Mouse (Mus musculus) midbrain, embryonic 15.5 days (tissue): ENCODE results near the gene Timm10. TPM values are rescaled to one million over a fixed set of nuclear protein-coding genes. Genes with fewer than 3 reads are reported as not detected.

Experiments
- ATAC-seq: fragments of 200-750 bp; cut with Nextera tagmentation; replicated peaks from 2 replicates; pipeline ENCODE4 v1.8.0; 2017; ENCODE audit warnings: moderate TSS enrichment
- H3K27ac ChIP-seq: fragments of 300-500 bp; sonication (generic); 2 replicates; pipeline ENCODE4 v1.5.1; 2015; ENCODE audit warnings: mild to moderate bottlenecking, inconsistent platforms
- H3K27me3 ChIP-seq: fragments of 300-500 bp; sonication (generic); replicated peaks from 2 replicates; pipeline ENCODE4 v1.6.1; 2015; ENCODE audit warnings: inconsistent platforms
- H3K36me3 ChIP-seq: fragments of 300-500 bp; sonication (generic); replicated peaks from 2 replicates; pipeline ENCODE4 v1.6.1; 2015; ENCODE audit warnings: inconsistent platforms
- H3K4me1 ChIP-seq: fragments of 300-500 bp; sonication (generic); 2 replicates; pipeline ENCODE4 v1.6.1; 2015; ENCODE audit warnings: inconsistent platforms
- H3K4me2 ChIP-seq: fragments of 300-500 bp; sonication (generic); 2 replicates; pipeline ENCODE4 v1.6.1; 2015; ENCODE audit warnings: inconsistent platforms, mild to moderate bottlenecking, moderate library complexity
- H3K4me3 ChIP-seq: fragments of 300-500 bp; sonication (generic); 2 replicates; pipeline ENCODE4 v1.5.1; 2015; ENCODE audit warnings: mild to moderate bottlenecking, inconsistent platforms
- H3K9ac ChIP-seq: fragments of 300-500 bp; sonication (generic); 2 replicates; pipeline ENCODE4 v1.6.1; 2015; ENCODE audit warnings: mild to moderate bottlenecking, inconsistent platforms
- H3K9me3 ChIP-seq: fragments of 300-500 bp; sonication (generic); 2 replicates; pipeline ENCODE4 v1.6.1; 2016; ENCODE audit warnings: inconsistent platforms
- WGBS: fragments of 180-500 bp; shearing (Covaris S2); methylation state at CpG from one replicate; pipeline ENCODE4 v1.1.7; 2015; ENCODE audit warnings: mixed read lengths; 5-methylcytosine and 5-hydroxymethylcytosine counted together
- polyA plus RNA-seq: library from polyadenylated mRNA; unstranded; fragments of >200 nt; fragmentation: Nextera tagmentation; extraction: Ambion mirVana; gene quantifications from 2 replicates; pipeline ENCODE4 v1.2.1, GENCODE M21; 2015

The Timm10 gene
- 70.1 and 82.8 TPM in 2 replicates for polyA plus RNA-seq

DNA sequence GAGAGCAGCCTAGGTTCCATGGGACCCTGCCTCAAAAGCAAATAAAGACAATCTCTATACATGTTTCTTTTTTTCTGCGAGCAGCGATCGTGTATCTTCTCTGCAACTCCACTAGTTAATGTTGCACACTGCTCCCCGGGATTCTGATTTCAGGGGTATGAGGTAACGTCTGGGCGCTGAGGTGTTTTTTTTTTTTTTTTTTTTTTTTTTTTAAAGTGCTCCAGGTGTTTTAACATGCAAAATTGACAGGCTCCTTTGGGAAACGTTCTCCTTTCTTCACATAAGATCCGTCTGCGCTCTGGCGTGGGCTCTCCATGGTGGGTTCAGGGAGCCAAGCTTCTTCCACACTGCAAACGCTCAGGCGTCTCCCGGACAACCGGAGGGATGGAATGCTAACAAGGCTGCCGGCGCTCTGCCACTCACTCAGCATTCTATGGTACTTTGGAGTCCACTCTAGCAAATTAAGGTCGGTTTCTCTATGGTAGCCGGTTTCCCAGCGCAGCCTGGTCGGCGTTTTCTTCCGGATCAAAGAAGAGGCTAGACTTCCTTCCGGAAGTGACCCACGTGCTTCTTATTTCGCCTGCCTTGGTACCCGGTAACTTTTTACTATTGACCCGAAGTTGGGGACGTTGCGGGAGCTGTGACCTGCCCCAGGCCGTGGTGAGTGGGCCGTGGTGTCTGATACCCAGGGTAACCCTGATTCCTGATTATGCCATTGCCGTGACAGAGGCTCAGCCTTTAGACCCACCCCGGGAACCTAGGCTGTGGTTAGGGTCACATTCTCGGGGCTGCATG is at the start of gene Timm10:
Timm10 (plus strand) TSS at position 510 of the 795 bp plus-strand sequence.
- H3K4me3 ChIP-seq: peak within 1 kb of the TSS; percentile 74
- H3K9me3 ChIP-seq: no peaks in the 10 kb centered on the region
- peaks cover 8% of the 10 kb centered on the region for H3K36me3 ChIP-seq
- ATAC-seq: peak; percentile 94
- peak within 1 kb of the TSS; percentile 99 for H3K4me2 ChIP-seq
- no peaks in the 10 kb centered on the region for H3K27me3 ChIP-seq
- under 1% methylated on average over 34 of the region's 34 CpGs for WGBS
- H3K27ac ChIP-seq: peak within 1 kb of the TSS; percentile 72
- H3K4me1 ChIP-seq: peaks cover 20% of the 10 kb centered on the region
- H3K9ac ChIP-seq: peak within 1 kb of the TSS; percentile 66

DNA sequence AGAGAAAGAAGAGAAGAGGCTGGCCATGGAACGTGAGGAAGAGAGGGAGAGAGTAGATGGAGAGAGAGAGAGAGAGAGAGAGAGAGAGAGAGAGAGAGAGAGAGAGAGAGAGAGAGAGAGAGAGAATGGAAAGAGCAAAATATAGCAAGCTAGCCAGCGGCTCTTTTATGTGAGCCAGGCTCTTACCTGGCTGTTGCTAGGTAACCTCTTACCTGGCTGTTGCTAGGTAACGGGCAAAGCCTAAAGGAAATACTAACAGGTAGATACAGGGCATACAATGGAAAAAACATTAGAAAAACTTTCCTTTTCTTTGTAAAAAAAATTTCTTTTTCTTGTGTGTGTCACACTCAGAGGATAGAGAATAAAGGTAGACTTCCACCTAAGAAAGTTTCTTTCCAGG is 49.1 kb upstream of the Timm10 start:
- Histone ChIP-seq H3K4me1 (peaks cover 11% of the 10 kb centered on the region), H3K36me3 (no peaks in the 10 kb centered on the region), H3K4me3 (no peak overlapping the region), H3K9ac (no peak overlapping the region), H3K27me3 (no peaks in the 10 kb centered on the region), H3K4me2 (no peak overlapping the region), H3K9me3 (no peaks in the 10 kb centered on the region), H3K27ac (peak overlapping the region; percentile 70)
- WGBS: 57% methylated on average over 3 of the region's 3 CpGs
- ATAC-seq: peak; percentile 90

DNA sequence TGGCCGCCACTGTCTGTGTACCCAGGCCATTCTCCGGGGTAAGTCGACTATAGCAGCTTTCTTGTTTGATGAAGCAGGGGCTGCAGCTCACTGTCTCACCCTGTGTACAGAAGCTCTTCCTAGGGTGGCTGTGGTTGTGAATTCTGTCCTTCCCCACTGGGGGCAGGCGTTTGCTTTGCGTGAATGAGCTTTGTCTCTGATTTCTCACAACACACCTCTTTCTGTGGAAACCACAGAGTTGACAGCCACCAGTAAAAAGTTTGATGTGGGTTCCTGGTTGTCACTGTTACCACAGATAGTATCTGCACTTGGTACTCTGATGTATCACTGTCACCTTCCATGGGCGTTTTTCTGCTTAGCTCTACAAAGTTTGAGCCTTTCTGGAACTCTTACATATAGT is 47.6 kb upstream of the Timm10 start:
- H3K4me2 ChIP-seq: no peak overlapping the region
- H3K9ac ChIP-seq: no peak overlapping the region
- H3K9me3 ChIP-seq: no peaks in the 10 kb centered on the region
- H3K4me1 ChIP-seq: peaks cover 10% of the 10 kb centered on the region
- H3K4me3 ChIP-seq: no peak overlapping the region
- H3K27ac ChIP-seq: no peak overlapping the region
- WGBS: 66% methylated on average over 6 of the region's 6 CpGs
- no peaks in the 10 kb centered on the region for H3K27me3 ChIP-seq
- no peak for ATAC-seq
- no peaks in the 10 kb centered on the region for H3K36me3 ChIP-seq

DNA sequence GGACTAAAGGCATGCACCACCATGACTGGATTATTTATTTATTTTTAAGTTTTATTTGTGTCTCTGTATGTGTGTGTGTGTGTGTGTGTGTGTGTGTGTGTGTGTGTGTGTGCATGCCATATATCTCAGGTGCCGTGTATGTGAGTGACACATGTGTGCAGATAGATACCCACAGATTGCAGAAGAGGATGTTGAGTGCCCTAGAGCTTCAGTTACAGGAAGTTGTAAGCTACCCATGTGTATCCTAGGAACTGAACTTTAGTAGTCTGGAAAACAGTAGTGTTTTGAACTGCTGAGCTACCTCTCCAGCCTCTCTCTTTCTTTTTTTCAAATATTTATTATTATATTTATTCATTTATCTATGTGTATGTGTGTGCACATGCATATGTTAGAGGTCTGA is 43.5 kb upstream of the Timm10 start:
- no peak for ATAC-seq
- H3K4me1 ChIP-seq: no peaks in the 10 kb centered on the region
- WGBS: 94% methylated on average over 1 of the region's 1 CpGs

DNA sequence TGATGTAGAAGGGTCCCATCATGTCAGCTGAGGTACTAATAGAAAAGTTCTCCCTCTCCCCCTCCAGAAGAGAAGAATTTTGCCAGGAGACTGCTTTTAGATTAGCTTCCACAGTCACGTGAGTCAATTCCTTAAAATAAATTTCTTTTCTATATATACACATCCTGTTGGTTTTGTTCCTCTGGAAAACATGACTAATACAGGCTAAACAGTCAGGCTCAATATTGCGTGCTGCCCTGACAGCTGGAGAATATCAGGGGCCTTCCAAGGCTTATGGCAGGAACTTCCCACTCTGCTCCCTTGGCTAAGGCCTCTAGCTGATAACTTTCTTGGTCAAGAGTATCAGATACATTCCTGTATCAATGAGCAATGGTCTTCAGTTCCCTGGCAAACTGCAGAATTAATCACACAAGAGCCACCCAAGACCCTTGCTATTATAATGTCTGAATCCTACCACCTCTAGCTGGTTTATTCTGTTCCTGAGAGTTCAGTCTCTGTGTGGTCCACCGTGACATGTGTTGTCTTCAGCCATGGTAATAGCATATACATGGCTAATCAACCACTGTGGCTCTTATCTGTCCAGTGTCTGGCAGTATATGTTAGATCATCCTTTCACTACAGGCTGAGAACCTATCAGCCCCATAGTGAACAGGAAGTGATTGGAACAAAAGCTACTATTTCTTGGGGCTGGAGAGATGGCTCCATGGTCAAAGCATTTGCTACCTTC is 42.8 kb upstream of the Timm10 start:
- no peaks in the 10 kb centered on the region for H3K9me3 ChIP-seq
- no peaks in the 10 kb centered on the region for H3K36me3 ChIP-seq
- H3K9ac ChIP-seq: no peak overlapping the region
- no peaks in the 10 kb centered on the region for H3K27me3 ChIP-seq
- no peaks in the 10 kb centered on the region for H3K4me1 ChIP-seq
- ATAC-seq: no peak
- H3K27ac ChIP-seq: no peak overlapping the region
- no peak overlapping the region for H3K4me3 ChIP-seq
- WGBS: 85% methylated on average over 3 of the region's 3 CpGs
- H3K4me2 ChIP-seq: no peak overlapping the region

More for the DNA sequence above, 43.5 kb upstream of the Timm10 start:
- no peak overlapping the region for H3K9ac ChIP-seq
- no peak overlapping the region for H3K4me3 ChIP-seq
- H3K4me2 ChIP-seq: no peak overlapping the region
- H3K27me3 ChIP-seq: no peaks in the 10 kb centered on the region
- no peak overlapping the region for H3K27ac ChIP-seq
- H3K9me3 ChIP-seq: no peaks in the 10 kb centered on the region
- no peaks in the 10 kb centered on the region for H3K36me3 ChIP-seq

DNA sequence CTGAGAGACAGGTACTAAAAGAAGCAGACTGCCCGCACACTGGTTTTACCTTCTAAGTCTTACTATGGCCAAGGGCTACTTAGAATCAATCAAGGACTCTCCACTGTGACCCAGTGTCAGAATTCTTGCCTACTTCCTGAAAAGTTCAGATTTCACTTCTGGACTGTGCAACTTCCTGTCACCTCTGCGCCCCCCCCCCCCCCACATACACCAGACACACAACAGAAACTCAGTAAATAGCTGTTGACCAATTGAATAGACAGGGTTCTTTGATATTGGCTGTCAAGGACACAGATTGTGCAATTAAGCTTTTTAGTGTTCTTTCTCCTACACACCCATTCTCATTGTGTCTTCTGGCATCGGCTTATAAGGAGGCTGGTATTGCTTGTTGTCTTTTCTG is 38.5 kb upstream of the Timm10 start:
- no peak overlapping the region for H3K27ac ChIP-seq

DNA sequence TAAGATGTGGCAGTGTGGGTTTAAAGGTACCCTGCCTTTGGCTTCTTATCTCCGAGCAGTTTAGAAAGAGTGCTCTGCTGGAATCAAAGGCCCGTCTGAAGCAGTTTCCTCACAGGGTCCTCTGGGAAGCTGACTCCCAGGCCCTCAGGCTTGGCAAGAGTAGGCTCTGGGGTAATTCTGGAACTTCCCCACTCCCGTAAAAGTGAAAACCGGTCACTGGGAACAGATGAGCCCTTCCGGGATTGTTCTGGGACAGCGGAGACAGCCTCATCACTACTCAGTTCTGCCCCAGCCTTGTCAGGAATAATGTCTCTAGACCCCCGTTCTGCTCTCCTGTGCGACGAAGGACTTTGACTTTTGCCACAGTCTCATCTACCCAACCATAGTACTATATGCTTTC is 36.4 kb upstream of the Timm10 start:
- H3K27ac ChIP-seq: no peak overlapping the region
- WGBS: 52% methylated on average over 9 of the region's 9 CpGs
- H3K27me3 ChIP-seq: no peaks in the 10 kb centered on the region
- H3K4me2 ChIP-seq: no peak overlapping the region
- H3K4me1 ChIP-seq: no peaks in the 10 kb centered on the region
- no peak overlapping the region for H3K4me3 ChIP-seq
- no peak for ATAC-seq
- H3K36me3 ChIP-seq: no peaks in the 10 kb centered on the region
- no peaks in the 10 kb centered on the region for H3K9me3 ChIP-seq
- H3K9ac ChIP-seq: no peak overlapping the region

More for the DNA sequence above, 38.5 kb upstream of the Timm10 start:
- WGBS: 85% methylated on average over 3 of the region's 3 CpGs
- no peaks in the 10 kb centered on the region for H3K36me3 ChIP-seq
- H3K9ac ChIP-seq: no peak overlapping the region
- no peaks in the 10 kb centered on the region for H3K4me1 ChIP-seq
- H3K9me3 ChIP-seq: no peaks in the 10 kb centered on the region
- H3K4me3 ChIP-seq: no peak overlapping the region
- H3K4me2 ChIP-seq: no peak overlapping the region
- no peaks in the 10 kb centered on the region for H3K27me3 ChIP-seq
- ATAC-seq: no peak

DNA sequence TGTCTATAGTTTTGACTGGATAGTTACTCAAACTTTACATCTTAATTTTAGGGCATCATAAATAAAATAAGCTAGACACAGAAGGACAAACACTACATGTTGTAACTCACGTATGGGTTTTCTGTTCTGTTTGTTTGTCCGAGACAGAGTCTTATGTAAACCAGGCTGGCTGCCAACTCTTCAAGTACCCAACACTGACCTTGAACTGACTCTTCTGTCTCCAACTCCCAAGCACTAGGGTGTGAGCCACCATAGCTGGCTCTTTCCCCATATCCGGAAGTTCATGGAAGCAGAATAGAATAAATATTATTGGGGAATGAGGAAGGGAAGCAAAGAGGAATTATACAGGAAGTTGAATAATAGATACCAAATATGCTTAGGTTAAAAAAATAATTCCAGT is 34.3 kb upstream of the Timm10 start:
- H3K27me3 ChIP-seq: no peaks in the 10 kb centered on the region
- H3K36me3 ChIP-seq: no peaks in the 10 kb centered on the region
- WGBS: 91% methylated on average over 3 of the region's 3 CpGs
- no peak overlapping the region for H3K4me2 ChIP-seq
- no peak overlapping the region for H3K4me3 ChIP-seq
- H3K9me3 ChIP-seq: no peaks in the 10 kb centered on the region
- no peak overlapping the region for H3K27ac ChIP-seq
- ATAC-seq: no peak
- no peaks in the 10 kb centered on the region for H3K4me1 ChIP-seq
- H3K9ac ChIP-seq: no peak overlapping the region

DNA sequence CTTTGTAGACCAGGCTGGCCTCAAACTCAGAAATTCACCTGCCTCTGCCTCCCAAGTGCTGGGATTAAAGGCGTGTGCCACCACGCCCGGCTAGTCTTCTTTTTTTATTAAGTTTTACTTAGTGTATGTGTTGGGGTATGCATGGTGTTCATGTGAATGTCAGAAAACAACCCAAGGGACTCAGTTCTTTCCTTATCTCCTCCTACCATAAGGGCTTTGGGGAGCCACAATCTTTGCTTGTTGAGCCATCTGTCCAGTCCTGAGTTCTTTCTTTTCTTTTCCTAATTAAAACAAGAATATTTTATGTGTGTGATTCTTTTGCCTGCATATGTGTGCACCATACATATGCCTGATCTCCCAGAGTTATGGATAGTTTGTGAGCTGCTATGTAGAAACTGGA is 33.6 kb upstream of the Timm10 start:
- Histone ChIP-seq H3K4me2 (no peak overlapping the region), H3K36me3 (no peaks in the 10 kb centered on the region), H3K9ac (no peak overlapping the region), H3K4me3 (no peak overlapping the region), H3K4me1 (no peaks in the 10 kb centered on the region; the same call in 1 of the 2 replicates), H3K27me3 (no peaks in the 10 kb centered on the region), H3K27ac (no peak overlapping the region), H3K9me3 (no peaks in the 10 kb centered on the region)
- WGBS: 96% methylated on average over 3 of the region's 3 CpGs
- ATAC-seq: no peak

DNA sequence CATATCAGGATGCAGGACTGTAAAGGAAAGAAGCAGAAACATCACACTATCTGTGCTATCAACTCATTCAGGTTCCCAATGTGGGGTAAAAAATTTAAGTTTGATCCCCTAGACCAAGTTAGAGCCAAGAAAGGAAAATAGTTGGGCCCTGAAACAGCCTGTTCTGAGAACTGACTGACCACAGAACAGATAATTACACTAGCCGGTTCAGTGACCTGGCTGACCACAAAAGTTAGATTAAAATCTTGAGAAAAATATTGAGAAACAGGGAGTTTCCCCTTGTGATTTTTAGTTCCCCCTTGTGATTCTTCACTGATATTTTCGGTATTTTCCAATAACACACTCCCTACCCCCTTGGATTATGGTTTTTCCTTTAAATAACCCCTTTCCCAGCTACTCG is 32.9 kb upstream of the Timm10 start:
- no peaks in the 10 kb centered on the region for H3K36me3 ChIP-seq
- no peak overlapping the region for H3K9ac ChIP-seq
- no peak overlapping the region for H3K4me3 ChIP-seq
- WGBS: 94% methylated on average over 3 of the region's 3 CpGs
- no peak overlapping the region for H3K4me2 ChIP-seq
- no peak for ATAC-seq
- H3K27me3 ChIP-seq: no peaks in the 10 kb centered on the region
- peaks cover 3% of the 10 kb centered on the region; the same call in 1 of the 2 replicates for H3K4me1 ChIP-seq
- no peaks in the 10 kb centered on the region for H3K9me3 ChIP-seq
- no peak overlapping the region for H3K27ac ChIP-seq

DNA sequence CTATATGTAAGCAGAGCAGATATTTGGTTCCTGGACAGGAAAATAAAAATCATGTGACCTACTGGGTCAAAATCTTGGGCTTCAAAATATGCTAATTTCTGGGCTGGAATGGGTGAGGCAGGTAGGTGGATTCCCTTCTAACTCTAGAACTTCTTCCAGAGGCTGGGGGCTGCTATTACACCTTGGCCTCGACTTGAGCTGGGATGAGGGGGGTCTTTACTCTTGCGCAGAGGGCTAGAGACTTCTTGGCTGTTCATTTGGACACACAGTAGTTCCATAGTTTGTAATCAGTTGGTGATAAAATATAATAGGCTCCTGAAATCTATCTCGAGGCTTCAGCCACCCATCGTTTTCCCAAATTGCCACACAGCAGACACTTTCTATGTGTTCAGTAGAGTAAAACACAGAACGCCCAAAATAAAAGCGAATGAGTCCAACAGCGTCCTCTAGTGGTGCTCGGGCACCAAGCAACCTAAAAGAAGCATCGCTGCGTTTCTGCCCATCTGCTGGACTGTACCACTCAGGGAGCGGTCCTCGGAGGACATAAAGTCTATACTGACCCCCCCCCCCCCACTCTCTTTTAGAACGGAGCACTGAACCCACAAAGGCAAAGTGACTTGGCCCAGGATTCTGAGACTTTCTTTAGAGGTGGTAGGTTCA is 28.8 kb upstream of the Timm10 start:
- no peaks in the 10 kb centered on the region for H3K27me3 ChIP-seq
- H3K9me3 ChIP-seq: no peaks in the 10 kb centered on the region
- H3K4me1 ChIP-seq: peaks cover 11% of the 10 kb centered on the region
- ATAC-seq: peak; percentile 80
- H3K36me3 ChIP-seq: no peaks in the 10 kb centered on the region
- 10% methylated on average over 13 of the region's 13 CpGs for WGBS
- H3K4me3 ChIP-seq: peak overlapping the region; percentile 48
- 0 out of 2 replicates have a peak overlapping the region, but pooled peaks have one; percentile 50 for H3K27ac ChIP-seq
- H3K4me2 ChIP-seq: peak overlapping the region; percentile 98
- H3K9ac ChIP-seq: peak overlapping the region; percentile 55

DNA sequence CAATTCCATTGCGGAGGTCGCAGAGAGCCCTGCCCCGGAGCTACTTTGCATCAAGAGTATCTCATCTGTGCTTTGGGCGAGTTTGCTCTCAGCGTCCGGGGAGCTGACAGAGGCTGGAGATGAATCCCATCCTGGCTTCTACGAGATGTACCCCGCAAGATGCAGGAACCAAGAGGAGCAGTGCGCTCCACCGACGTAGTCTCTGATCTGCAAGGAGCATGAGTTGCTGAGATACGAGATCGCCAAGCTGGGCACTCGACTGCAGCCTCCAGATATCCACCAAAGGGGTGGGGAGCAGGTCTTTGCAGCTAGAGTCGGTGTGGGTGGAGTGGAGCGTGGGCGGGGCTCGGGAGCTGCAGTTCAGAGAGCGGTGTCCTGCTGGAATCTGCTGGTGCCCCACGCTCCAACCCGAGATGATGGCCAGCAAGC is 28.3 kb upstream of the Timm10 start, which contains the start of gene Ube2l6:
Ube2l6 (plus strand) TSS at position 336 of the 429 bp plus-strand sequence.
- H3K9ac ChIP-seq: peak within 1 kb of the TSS; percentile 55
- peak; percentile 80 for ATAC-seq
- under 1% methylated on average over 21 of the region's 21 CpGs for WGBS

More for the DNA sequence above, 28.3 kb upstream of the Timm10 start, which contains the start of gene Ube2l6:
- no peaks in the 10 kb centered on the region for H3K36me3 ChIP-seq
- peak within 1 kb of the TSS; percentile 50; the same call in 1 of the 2 replicates for H3K27ac ChIP-seq
- H3K27me3 ChIP-seq: no peaks in the 10 kb centered on the region
- peak within 1 kb of the TSS; percentile 98 for H3K4me2 ChIP-seq
- H3K9me3 ChIP-seq: no peaks in the 10 kb centered on the region
- peaks cover 11% of the 10 kb centered on the region for H3K4me1 ChIP-seq
- peak within 1 kb of the TSS; percentile 48 for H3K4me3 ChIP-seq
